Mouse (Mus musculus): ENCODE data around the gene Grik5.

DNA sequence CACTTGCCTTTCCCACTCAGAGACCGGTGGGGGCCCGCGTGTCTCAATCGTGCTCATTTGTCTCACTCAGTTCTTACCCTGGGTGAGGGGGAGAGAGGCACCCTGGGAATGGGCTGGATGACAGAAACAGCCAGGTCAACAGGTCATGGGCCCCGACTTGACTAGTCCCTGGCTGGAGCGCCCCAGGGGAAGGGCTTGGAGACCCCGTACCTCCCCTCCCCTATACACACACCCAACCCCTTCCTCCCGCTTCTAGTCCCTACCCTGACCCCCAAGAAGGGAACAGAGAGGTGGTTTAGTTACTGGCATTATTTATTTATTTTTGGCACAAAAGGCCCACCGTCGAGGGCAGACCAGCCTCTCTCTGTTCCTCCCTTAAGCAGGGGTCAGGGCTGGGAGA lies 16.4 kb upstream of the Grik5 start:
- TF ChIP-seq CTCF (IDR thresholded peaks at IDR 0.05; ENCODE audit: low read depth): no peak
- TF ChIP-seq EP300 (IDR thresholded peaks at IDR 0.05; ENCODE audit: low read depth): no peak

Measured in liver, postnatal 0 days (tissue).